Mouse (Mus musculus) neural tube, embryonic 11.5 days (tissue): ENCODE results near the gene Siae. TPM values are rescaled to one million over a fixed set of nuclear protein-coding genes. Genes with fewer than 3 reads are reported as not detected.

ENCODE experiments used
- ATAC-seq: fragments of 200-750 bp; cut with Nextera tagmentation; 2 replicates; pipeline ENCODE4 v1.8.0; 2017; ENCODE audit warnings: moderate number of reproducible peaks, mild to moderate bottlenecking, moderate TSS enrichment, moderate library complexity; ENCODE audit not compliant: insufficient read depth, low FRiP score, low TSS enrichment
- DNase-seq: peaks from one replicate; pipeline ENCODE4 v3.0.0-alpha.2; 2015; ENCODE audit warnings: low spot score
- H3K27ac ChIP-seq: fragments of 300-500 bp; sonication (generic); 2 replicates; pipeline ENCODE4 v1.5.1; 2014; ENCODE audit warnings: low read depth, mild to moderate bottlenecking, low read length
- H3K27me3 ChIP-seq: fragments of 300-500 bp; sonication (generic); 2 replicates; pipeline ENCODE4 v1.6.1; 2014; ENCODE audit warnings: mild to moderate bottlenecking, low read length, mixed read lengths; ENCODE audit not compliant: control insufficient read depth, insufficient read depth
- H3K36me3 ChIP-seq: fragments of 300-500 bp; sonication (generic); 2 replicates; pipeline ENCODE4 v1.6.1; 2014; ENCODE audit warnings: mild to moderate bottlenecking, low read length, moderate library complexity, mixed read lengths; ENCODE audit not compliant: control insufficient read depth, insufficient read depth
- H3K4me1 ChIP-seq: fragments of 300-500 bp; sonication (generic); 2 replicates; pipeline ENCODE4 v1.6.1; 2014; ENCODE audit warnings: low read length, mixed read lengths; ENCODE audit not compliant: control insufficient read depth, insufficient read depth
- H3K4me2 ChIP-seq: fragments of 300-500 bp; sonication (generic); 2 replicates; pipeline ENCODE4 v1.6.1; 2014; ENCODE audit warnings: low read depth, mild to moderate bottlenecking, moderate library complexity
- H3K4me3 ChIP-seq: fragments of 300-500 bp; sonication (generic); 2 replicates; pipeline ENCODE4 v1.5.1; 2014; ENCODE audit warnings: low read depth, low read length
- H3K9ac ChIP-seq: fragments of 300-500 bp; sonication (generic); 2 replicates; pipeline ENCODE4 v1.6.1; 2014; ENCODE audit warnings: mild to moderate bottlenecking, low read length
- H3K9me3 ChIP-seq: fragments of 300-500 bp; sonication (generic); 2 replicates; pipeline ENCODE4 v1.6.1; 2016; ENCODE audit warnings: low read length; ENCODE audit not compliant: control insufficient read depth
- WGBS: fragments of 180-500 bp; shearing (Covaris S2); extraction: QIAGEN DNeasy Blood & Tissue Kit; methylation state at CpG from one replicate; pipeline ENCODE4 v1.1.7; 2014; 5-methylcytosine and 5-hydroxymethylcytosine counted together
- polyA plus RNA-seq: library from polyadenylated mRNA; unstranded; fragments of >200 nt; fragmentation: Nextera tagmentation; extraction: Ambion mirVana; gene quantifications from 2 replicates; pipeline ENCODE4 v1.2.1, GENCODE M21; 2014

Gene Siae
- polyA plus RNA-seq, 1 experiment from 2014 or later = 9.0 TPM

GRCm38 (mm10) chr9:37605089-37605488, 49.6 kb downstream of the Siae start:
- Histone ChIP-seq H3K27ac (no peak overlapping the region), H3K4me3 (no peak overlapping the region), H3K4me2 (no peak overlapping the region), H3K36me3 (no peaks in the 10 kb centered on the region), H3K27me3 (no peaks in the 10 kb centered on the region), H3K9ac (no peak overlapping the region), H3K9me3 (no peaks in the 10 kb centered on the region), H3K4me1 (no peaks in the 10 kb centered on the region)
- ATAC-seq (no peak), DNase-seq (no peak)
- WGBS = 94% methylated on average over 3 of the region's 3 CpGs

GRCm38 (mm10) chr9:37609558-37609957, 54.1 kb downstream of the Siae start:
- ATAC-seq (no peak), DNase-seq (no peak)
- Histone ChIP-seq H3K36me3 (no peaks in the 10 kb centered on the region), H3K9ac (no peak overlapping the region), H3K9me3 (no peaks in the 10 kb centered on the region), H3K4me1 (no peaks in the 10 kb centered on the region), H3K4me2 (no peak overlapping the region), H3K4me3 (no peak overlapping the region), H3K27ac (no peak overlapping the region), H3K27me3 (no peaks in the 10 kb centered on the region)
- 80% methylated on average over 4 of the region's 4 CpGs for WGBS

- H3K4me2 ChIP-seq = peak within 1 kb of the TSS; percentile 76
- H3K27ac ChIP-seq = 0 out of 2 replicates have a peak within 1 kb of the TSS, but pooled peaks have one; percentile 53
- peak; percentile 92 for ATAC-seq
- no peaks in the 10 kb centered on the region for H3K27me3 ChIP-seq
- H3K4me1 ChIP-seq = no peaks in the 10 kb centered on the region
- H3K9ac ChIP-seq = peak within 1 kb of the TSS; percentile 91
- H3K9me3 ChIP-seq = no peaks in the 10 kb centered on the region
- under 1% methylated on average over 44 of the region's 45 CpGs for WGBS
- peak; percentile 93 for DNase-seq
- H3K4me3 ChIP-seq = peak within 1 kb of the TSS; percentile 64
- no peaks in the 10 kb centered on the region for H3K36me3 ChIP-seq
Measured at GRCm38 (mm10) chr9:37613182-37613910, 57.8 kb downstream of the Siae start, which contains the start of gene Spa17. Spa17 (minus strand) TSS chr9:37613722.

GRCm38 (mm10) chr9:37613911-37614280, 58.4 kb downstream of the Siae start:
- DNase-seq = no peak
- H3K4me1 ChIP-seq = no peaks in the 10 kb centered on the region
- H3K9ac ChIP-seq = peak overlapping the region; percentile 54
- H3K27me3 ChIP-seq = no peaks in the 10 kb centered on the region
- H3K4me3 ChIP-seq = peak overlapping the region; percentile 64
- no peak overlapping the region for H3K27ac ChIP-seq
- no peaks in the 10 kb centered on the region for H3K9me3 ChIP-seq
- no peaks in the 10 kb centered on the region for H3K36me3 ChIP-seq
- WGBS = 23% methylated on average over 6 of the region's 6 CpGs
- ATAC-seq = no peak; the same call in 1 of the 2 replicates
- peak overlapping the region; percentile 76 for H3K4me2 ChIP-seq

GRCm38 (mm10) chr9:37614316-37614715, 58.8 kb downstream of the Siae start:
- no peaks in the 10 kb centered on the region for H3K27me3 ChIP-seq
- H3K9me3 ChIP-seq = no peaks in the 10 kb centered on the region
- no peaks in the 10 kb centered on the region for H3K4me1 ChIP-seq
- H3K27ac ChIP-seq = no peak overlapping the region
- H3K36me3 ChIP-seq = no peaks in the 10 kb centered on the region
- DNase-seq = no peak
- no peak overlapping the region for H3K4me3 ChIP-seq
- H3K9ac ChIP-seq = no peak overlapping the region
- ATAC-seq = 0 out of 2 replicates have a peak, but pooled peaks have one; percentile 5
- peak overlapping the region; percentile 76; the same call in 1 of the 2 replicates for H3K4me2 ChIP-seq

GRCm38 (mm10) chr9:37615220-37615619, 59.7 kb downstream of the Siae start:
- Histone ChIP-seq H3K4me1 (no peaks in the 10 kb centered on the region), H3K4me3 (no peak overlapping the region), H3K9me3 (no peaks in the 10 kb centered on the region), H3K27ac (no peak overlapping the region), H3K36me3 (no peaks in the 10 kb centered on the region), H3K27me3 (no peaks in the 10 kb centered on the region), H3K9ac (no peak overlapping the region), H3K4me2 (no peak overlapping the region)
- 72% methylated on average over 5 of the region's 5 CpGs for WGBS
- ATAC-seq = no peak
- no peak for DNase-seq

GRCm38 (mm10) chr9:37616770-37617169, 61.3 kb downstream of the Siae start:
- ATAC-seq = no peak
- no peak overlapping the region for H3K4me2 ChIP-seq
- H3K27me3 ChIP-seq = no peaks in the 10 kb centered on the region
- no peaks in the 10 kb centered on the region for H3K9me3 ChIP-seq
- no peaks in the 10 kb centered on the region for H3K4me1 ChIP-seq
- H3K4me3 ChIP-seq = no peak overlapping the region
- no peak overlapping the region for H3K9ac ChIP-seq
- H3K36me3 ChIP-seq = no peaks in the 10 kb centered on the region
- no peak overlapping the region for H3K27ac ChIP-seq
- 52% methylated on average over 2 of the region's 2 CpGs for WGBS
- DNase-seq = peak; percentile 33

GRCm38 (mm10) chr9:37621290-37621689, 65.8 kb downstream of the Siae start:
- ATAC-seq = no peak
- H3K4me2 ChIP-seq = no peak overlapping the region
- H3K4me3 ChIP-seq = no peak overlapping the region
- 84% methylated on average over 6 of the region's 6 CpGs for WGBS
- H3K27ac ChIP-seq = no peak overlapping the region
- no peak for DNase-seq
- H3K4me1 ChIP-seq = no peaks in the 10 kb centered on the region
- H3K27me3 ChIP-seq = no peaks in the 10 kb centered on the region
- H3K9ac ChIP-seq = no peak overlapping the region
- no peaks in the 10 kb centered on the region for H3K36me3 ChIP-seq
- no peaks in the 10 kb centered on the region for H3K9me3 ChIP-seq

GRCm38 (mm10) chr9:37623981-37624380, 68.5 kb downstream of the Siae start:
- DNase-seq = no peak
- Histone ChIP-seq H3K4me2 (no peak overlapping the region), H3K36me3 (no peaks in the 10 kb centered on the region), H3K9me3 (no peaks in the 10 kb centered on the region), H3K9ac (no peak overlapping the region), H3K4me1 (no peaks in the 10 kb centered on the region), H3K4me3 (no peak overlapping the region), H3K27me3 (no peaks in the 10 kb centered on the region), H3K27ac (no peak overlapping the region)
- 84% methylated on average over 3 of the region's 3 CpGs for WGBS
- ATAC-seq = no peak
